Mouse (Mus musculus) heart, adult 11 months (tissue): Measurements from ENCODE around the gene Secisbp2.

ENCODE experiments used
- DNase-seq: peaks from one replicate; pipeline ENCODE4 v3.0.0; 2022

Secisbp2 gene

GRCm38 (mm10) chr13:51651408-51652064 lies at the start of gene Secisbp2:
TSS of gene Secisbp2 (plus strand) at chr13:51651697.
- peak; percentile 99 for DNase-seq

GRCm38 (mm10) chr13:51602764-51603163 lies 48.7 kb upstream of the Secisbp2 start:
- no peak for DNase-seq

- DNase-seq, result no peak
Observed at GRCm38 (mm10) chr13:51603221-51603893, 48.1 kb upstream of the Secisbp2 start.

- DNase-seq, result no peak
Observed at GRCm38 (mm10) chr13:51603894-51604244, 47.6 kb upstream of the Secisbp2 start.

GRCm38 (mm10) chr13:51609231-51609630 lies 42.3 kb upstream of the Secisbp2 start:
- no peak for DNase-seq

- DNase-seq, result no peak
Observed at GRCm38 (mm10) chr13:51611060-51611459, 40.4 kb upstream of the Secisbp2 start.

GRCm38 (mm10) chr13:51611500-51611899 lies 40.0 kb upstream of the Secisbp2 start:
- no peak for DNase-seq

GRCm38 (mm10) chr13:51615815-51616214 lies 35.7 kb upstream of the Secisbp2 start:
- DNase-seq, result peak; percentile 87

- peak; percentile 71 for DNase-seq
Observed at GRCm38 (mm10) chr13:51616417-51617044, 35.0 kb upstream of the Secisbp2 start.

- no peak for DNase-seq
Observed at GRCm38 (mm10) chr13:51617306-51617705, 34.2 kb upstream of the Secisbp2 start.

GRCm38 (mm10) chr13:51617861-51618260 lies 33.6 kb upstream of the Secisbp2 start:
- peak; percentile 83 for DNase-seq

- no peak for DNase-seq
Observed at GRCm38 (mm10) chr13:51618602-51619001, 32.9 kb upstream of the Secisbp2 start.

- DNase-seq, result no peak
Observed at GRCm38 (mm10) chr13:51622626-51623025, 28.9 kb upstream of the Secisbp2 start.

GRCm38 (mm10) chr13:51623678-51624077 lies 27.8 kb upstream of the Secisbp2 start:
- peak; percentile 58 for DNase-seq

- no peak for DNase-seq
Observed at GRCm38 (mm10) chr13:51628273-51628848, 23.1 kb upstream of the Secisbp2 start.

- DNase-seq, result no peak
Observed at GRCm38 (mm10) chr13:51631354-51631992, 20.0 kb upstream of the Secisbp2 start.

GRCm38 (mm10) chr13:51632560-51633218 lies 18.8 kb upstream of the Secisbp2 start:
- DNase-seq, result no peak

- DNase-seq, result peak; percentile 73
Observed at GRCm38 (mm10) chr13:51635384-51635783, 16.1 kb upstream of the Secisbp2 start.

- peak; percentile 34 for DNase-seq
Observed at GRCm38 (mm10) chr13:51638958-51639357, 12.5 kb upstream of the Secisbp2 start.

GRCm38 (mm10) chr13:51641424-51641823 lies 10.1 kb upstream of the Secisbp2 start:
- no peak for DNase-seq

- no peak for DNase-seq
Observed at GRCm38 (mm10) chr13:51642171-51642778, 9.2 kb upstream of the Secisbp2 start.
